Mouse (Mus musculus) lung, embryonic 15.5 days (tissue): ENCODE data around the gene Espn. TPM values are rescaled to one million over a fixed set of nuclear protein-coding genes. Genes with fewer than 3 reads are reported as not detected.
A peak's percentile ranks its signal among the peaks of the same experiment; 100 is the strongest.

ENCODE experiments used
- ATAC-seq: fragments of 200-750 bp; cut with Nextera tagmentation; 2 replicates; pipeline ENCODE4 v1.8.0; 2017; ENCODE audit warnings: moderate number of reproducible peaks, borderline replicate concordance; ENCODE audit not compliant: low FRiP score, low TSS enrichment; ENCODE audit errors: extremely low read depth
- H3K27ac ChIP-seq: fragments of 300-500 bp; sonication (generic); 2 replicates; pipeline ENCODE4 v1.5.1; 2015; ENCODE audit warnings: moderate library complexity, mild to moderate bottlenecking, inconsistent platforms
- H3K27me3 ChIP-seq: fragments of 300-500 bp; sonication (generic); 2 replicates; pipeline ENCODE4 v1.6.1; 2015; ENCODE audit warnings: inconsistent platforms
- H3K36me3 ChIP-seq: fragments of 300-500 bp; sonication (generic); 2 replicates; pipeline ENCODE4 v1.6.1; 2015; ENCODE audit warnings: inconsistent platforms
- H3K4me1 ChIP-seq: fragments of 300-500 bp; sonication (generic); 2 replicates; pipeline ENCODE4 v1.6.1; 2015; ENCODE audit warnings: inconsistent platforms
- H3K4me2 ChIP-seq: fragments of 300-500 bp; sonication (generic); 2 replicates; pipeline ENCODE4 v1.6.1; 2015; ENCODE audit warnings: inconsistent platforms, mild to moderate bottlenecking, moderate library complexity
- H3K4me3 ChIP-seq: fragments of 300-500 bp; sonication (generic); 2 replicates; pipeline ENCODE4 v1.5.1; 2015; ENCODE audit warnings: mild to moderate bottlenecking, inconsistent platforms
- H3K9ac ChIP-seq: fragments of 300-500 bp; sonication (generic); 2 replicates; pipeline ENCODE4 v1.6.1; 2015; ENCODE audit warnings: inconsistent platforms
- H3K9me3 ChIP-seq: fragments of 300-500 bp; sonication (generic); 2 replicates; pipeline ENCODE4 v1.6.1; 2016; ENCODE audit warnings: inconsistent platforms
- WGBS: fragments of 180-500 bp; shearing (Covaris S2); methylation state at CpG from one replicate; pipeline ENCODE4 v1.1.7; 2015; 5-methylcytosine and 5-hydroxymethylcytosine counted together
- polyA plus RNA-seq: library from polyadenylated mRNA; unstranded; fragments of >200 nt; fragmentation: Nextera tagmentation; extraction: Ambion mirVana; gene quantifications from 2 replicates; pipeline ENCODE4 v1.2.1, GENCODE M21; 2015

Gene Espn
- polyA plus RNA-seq, 1 experiment from 2014 or later, result 11.4 TPM

DNA sequence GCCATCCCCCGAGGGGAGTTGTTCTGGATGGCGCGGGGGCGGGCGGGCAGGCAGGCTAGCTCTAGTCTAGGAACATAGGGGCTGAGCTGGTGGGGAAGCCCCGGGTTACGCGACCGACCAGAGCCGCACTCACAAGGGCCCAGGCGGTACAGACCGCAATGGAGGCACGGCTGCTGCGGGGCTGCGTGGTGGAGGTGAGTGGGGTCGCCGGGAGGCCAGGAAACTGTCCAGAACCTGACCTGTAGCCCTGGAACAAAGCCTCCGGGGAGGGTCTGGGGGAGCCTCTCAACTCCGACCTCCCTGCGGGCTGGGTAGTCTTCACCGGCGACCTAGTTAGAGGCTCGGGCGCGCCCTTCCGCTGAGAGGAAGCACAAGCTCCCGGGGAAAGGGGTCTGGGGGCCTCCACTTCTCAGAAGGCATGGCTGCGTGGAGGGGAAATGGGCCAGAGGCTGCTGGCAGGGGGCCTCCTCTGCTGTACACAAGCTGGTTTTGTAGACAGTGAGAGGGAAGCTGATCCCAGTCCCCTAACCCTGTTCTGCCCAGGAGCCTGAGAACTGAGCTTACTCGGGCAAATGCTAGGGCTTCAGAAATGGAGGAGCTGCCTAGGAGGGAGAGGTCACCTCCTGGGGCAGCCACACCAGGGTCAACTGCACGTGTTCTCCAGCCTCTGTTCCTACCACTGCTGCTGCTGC, 36.1 kb downstream of the Espn start, which contains the start of gene Tnfrsf25:
Tnfrsf25 (plus strand) TSS at position 14 of the 692 bp plus-strand sequence.
- peak within 1 kb of the TSS; percentile 45 for H3K4me2 ChIP-seq
- peak within 1 kb of the TSS; percentile 17 for H3K9ac ChIP-seq
- H3K27ac ChIP-seq, result no peak within 1 kb of the TSS
- peaks cover 68% of the 10 kb centered on the region for H3K27me3 ChIP-seq
- peak; percentile 13; the same call in 1 of the 2 replicates for ATAC-seq
- H3K9me3 ChIP-seq, result no peaks in the 10 kb centered on the region
- peaks cover 38% of the 10 kb centered on the region for H3K36me3 ChIP-seq
- WGBS, result 4% methylated on average over 30 of the region's 30 CpGs
- 0 out of 2 replicates have a peak within 1 kb of the TSS, but pooled peaks have one; percentile 1 for H3K4me3 ChIP-seq
- peaks cover 35% of the 10 kb centered on the region for H3K4me1 ChIP-seq

DNA sequence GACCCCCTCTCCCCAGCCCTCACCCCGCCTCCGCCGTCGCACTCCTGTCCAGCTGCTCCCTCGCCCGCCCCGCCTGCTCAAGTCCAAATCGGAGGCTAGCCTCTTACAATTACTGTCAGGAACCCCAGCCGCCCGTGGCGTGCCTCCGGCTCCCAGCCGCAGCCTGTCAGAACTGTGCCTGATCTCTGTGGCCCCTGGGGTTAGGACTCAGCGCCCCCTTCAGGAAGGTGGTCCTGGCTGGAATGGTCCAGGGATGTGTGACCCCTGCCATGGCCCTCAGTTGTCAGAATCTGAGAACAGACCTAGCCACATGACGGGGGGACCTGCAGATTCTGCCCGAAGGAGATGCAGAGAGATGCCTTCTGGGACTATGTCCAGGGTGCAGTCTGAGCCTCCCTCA, 38.1 kb downstream of the Espn start:
- H3K9me3 ChIP-seq, result no peaks in the 10 kb centered on the region
- peaks cover 17% of the 10 kb centered on the region for H3K4me1 ChIP-seq
- ATAC-seq, result no peak
- 72% methylated on average over 16 of the region's 16 CpGs for WGBS
- no peak overlapping the region for H3K4me3 ChIP-seq
- no peak overlapping the region for H3K4me2 ChIP-seq
- H3K27ac ChIP-seq, result no peak overlapping the region
- H3K9ac ChIP-seq, result no peak overlapping the region
- peaks cover 48% of the 10 kb centered on the region for H3K27me3 ChIP-seq
- peaks cover 54% of the 10 kb centered on the region for H3K36me3 ChIP-seq

DNA sequence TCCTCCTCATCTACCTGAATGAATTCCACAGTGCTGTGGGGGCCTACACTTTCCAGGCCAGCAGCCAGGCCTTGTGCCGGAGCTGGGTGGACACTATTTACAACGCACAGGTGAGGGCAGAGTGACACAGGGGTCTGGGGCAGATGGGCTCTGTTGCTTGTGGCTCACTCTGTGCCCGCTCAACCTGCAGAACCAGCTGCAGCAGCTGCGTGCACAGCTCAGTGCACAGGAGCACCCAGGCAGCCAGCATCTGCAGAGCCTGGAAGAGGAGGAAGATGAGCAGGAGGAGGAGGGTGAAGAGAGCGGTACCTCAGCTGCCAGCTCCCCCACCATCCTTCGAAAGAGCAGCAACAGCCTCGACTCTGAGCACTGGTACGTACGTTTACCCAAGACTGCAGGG, 39.8 kb downstream of the Espn start:
- peaks cover 63% of the 10 kb centered on the region for H3K36me3 ChIP-seq
- ATAC-seq, result no peak
- H3K27ac ChIP-seq, result no peak overlapping the region
- H3K9me3 ChIP-seq, result no peaks in the 10 kb centered on the region
- H3K4me2 ChIP-seq, result no peak overlapping the region
- 78% methylated on average over 9 of the region's 9 CpGs for WGBS
- H3K27me3 ChIP-seq, result peaks cover 31% of the 10 kb centered on the region
- no peak overlapping the region for H3K9ac ChIP-seq
- no peak overlapping the region for H3K4me3 ChIP-seq
- H3K4me1 ChIP-seq, result peaks cover 34% of the 10 kb centered on the region

DNA sequence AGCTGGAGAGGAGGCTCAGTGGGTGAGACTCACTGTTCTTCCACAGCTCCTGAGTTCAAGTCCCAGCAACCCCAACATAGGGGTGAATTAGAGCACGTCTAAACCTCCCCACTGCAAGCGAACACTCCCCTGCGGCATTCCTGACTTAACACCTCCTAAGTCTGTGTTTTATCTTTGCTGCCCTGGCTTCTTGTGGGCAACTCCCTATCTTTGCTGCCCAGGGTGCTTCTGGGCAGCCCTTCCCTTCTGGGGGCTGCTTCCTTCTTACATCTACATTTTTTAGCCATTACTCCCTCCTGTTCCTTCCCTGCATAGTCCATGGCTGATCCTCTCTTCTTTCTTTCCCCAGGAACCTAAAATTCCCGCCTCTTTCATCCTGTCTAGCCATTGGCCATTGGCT, 41.5 kb downstream of the Espn start:
- no peak overlapping the region for H3K4me3 ChIP-seq
- no peak overlapping the region for H3K4me2 ChIP-seq
- ATAC-seq, result no peak
- H3K9me3 ChIP-seq, result no peaks in the 10 kb centered on the region
- H3K4me1 ChIP-seq, result peaks cover 35% of the 10 kb centered on the region
- no peak overlapping the region for H3K9ac ChIP-seq
- peaks cover 17% of the 10 kb centered on the region for H3K27me3 ChIP-seq
- WGBS, result 79% methylated on average over 4 of the region's 4 CpGs
- peaks cover 69% of the 10 kb centered on the region for H3K36me3 ChIP-seq
- H3K27ac ChIP-seq, result no peak overlapping the region

DNA sequence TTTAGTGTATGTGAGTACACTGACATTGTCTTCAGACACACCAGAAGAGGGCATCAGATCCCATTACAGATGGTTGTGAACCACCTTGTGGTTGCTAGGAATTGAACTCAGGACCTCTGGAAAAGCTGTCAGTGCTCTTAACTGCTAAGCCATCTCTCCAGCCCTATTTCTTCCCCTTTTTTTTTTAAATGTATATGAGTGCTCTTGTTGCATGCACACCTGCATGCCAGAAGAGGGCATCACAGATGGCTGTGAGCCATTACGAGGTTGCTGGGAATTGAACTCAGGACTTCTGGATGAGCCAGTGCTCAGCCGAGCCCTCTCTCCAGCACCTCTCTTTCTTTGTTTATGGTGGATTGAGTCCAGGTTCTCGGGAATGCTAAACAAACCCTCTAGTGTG, 42.7 kb downstream of the Espn start:
- Histone ChIP-seq H3K27ac (no peak overlapping the region), H3K9me3 (no peaks in the 10 kb centered on the region), H3K36me3 (peaks cover 67% of the 10 kb centered on the region), H3K4me2 (no peak overlapping the region), H3K4me1 (peaks cover 24% of the 10 kb centered on the region), H3K4me3 (no peak overlapping the region), H3K9ac (no peak overlapping the region), H3K27me3 (peaks cover 5% of the 10 kb centered on the region)
- WGBS, result 49% methylated on average over 3 of the region's 3 CpGs
- no peak for ATAC-seq

DNA sequence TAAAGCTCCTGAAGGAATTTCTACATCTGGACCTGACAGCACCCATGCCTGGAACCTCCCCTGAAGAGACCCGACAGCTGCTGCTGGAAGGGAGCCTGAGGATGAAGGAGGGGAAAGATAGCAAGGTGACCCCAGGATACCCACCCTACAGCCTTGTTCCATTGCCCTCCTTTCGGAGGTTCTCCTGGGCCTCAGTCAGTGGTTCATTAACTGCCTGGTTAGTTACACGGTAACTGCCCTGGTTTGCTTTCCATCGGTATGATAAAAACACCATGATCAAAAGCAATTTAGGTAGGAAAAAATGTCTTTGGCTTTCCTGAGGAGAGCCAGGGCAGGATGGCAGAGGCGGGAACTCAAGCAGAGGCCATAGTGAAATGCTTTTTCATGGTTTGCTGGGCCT, 43.5 kb downstream of the Espn start:
- 90% methylated on average over 5 of the region's 5 CpGs for WGBS
- no peak for ATAC-seq
- peak overlapping the region; percentile 35; the same call in 1 of the 2 replicates for H3K4me3 ChIP-seq

DNA sequence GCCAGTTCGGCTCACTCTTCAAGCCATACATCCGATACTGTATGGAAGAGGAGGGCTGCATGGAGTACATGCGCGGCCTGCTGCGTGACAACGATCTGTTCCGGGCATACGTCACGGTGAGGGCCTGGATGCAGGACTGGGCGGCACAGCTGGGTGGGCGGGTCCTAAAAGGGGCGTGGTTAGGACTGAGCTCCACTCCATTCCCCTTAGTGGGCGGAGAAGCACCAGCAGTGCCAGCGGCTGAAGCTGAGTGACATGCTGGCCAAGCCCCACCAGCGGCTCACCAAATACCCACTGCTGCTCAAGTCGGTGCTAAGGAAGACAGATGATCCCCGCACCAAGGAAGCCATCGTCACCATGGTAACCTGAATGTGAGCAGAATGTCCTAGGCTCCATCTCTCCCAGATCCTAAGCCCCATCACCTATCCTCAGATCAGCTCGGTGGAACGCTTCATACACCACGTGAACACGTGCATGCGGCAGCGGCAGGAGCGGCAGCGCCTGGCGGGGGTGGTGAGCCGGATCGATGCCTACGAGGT, 44.1 kb downstream of the Espn start:
- H3K9ac ChIP-seq, result peak overlapping the region; percentile 22; the same call in 1 of the 2 replicates
- peaks cover 24% of the 10 kb centered on the region for H3K4me1 ChIP-seq
- peak overlapping the region; percentile 96 for H3K27ac ChIP-seq
- no peaks in the 10 kb centered on the region for H3K9me3 ChIP-seq
- peak overlapping the region; percentile 35 for H3K4me3 ChIP-seq
- H3K4me2 ChIP-seq, result peak overlapping the region; percentile 68
- H3K27me3 ChIP-seq, result no peaks in the 10 kb centered on the region
- 29% methylated on average over 30 of the region's 30 CpGs for WGBS
- peaks cover 67% of the 10 kb centered on the region for H3K36me3 ChIP-seq
- peak; percentile 89 for ATAC-seq

More for the DNA sequence above, 43.5 kb downstream of the Espn start:
- Histone ChIP-seq H3K4me2 (peak overlapping the region; percentile 68), H3K4me1 (peaks cover 24% of the 10 kb centered on the region), H3K27me3 (no peaks in the 10 kb centered on the region), H3K36me3 (peaks cover 67% of the 10 kb centered on the region), H3K9me3 (no peaks in the 10 kb centered on the region), H3K9ac (no peak overlapping the region), H3K27ac (no peak overlapping the region)

DNA sequence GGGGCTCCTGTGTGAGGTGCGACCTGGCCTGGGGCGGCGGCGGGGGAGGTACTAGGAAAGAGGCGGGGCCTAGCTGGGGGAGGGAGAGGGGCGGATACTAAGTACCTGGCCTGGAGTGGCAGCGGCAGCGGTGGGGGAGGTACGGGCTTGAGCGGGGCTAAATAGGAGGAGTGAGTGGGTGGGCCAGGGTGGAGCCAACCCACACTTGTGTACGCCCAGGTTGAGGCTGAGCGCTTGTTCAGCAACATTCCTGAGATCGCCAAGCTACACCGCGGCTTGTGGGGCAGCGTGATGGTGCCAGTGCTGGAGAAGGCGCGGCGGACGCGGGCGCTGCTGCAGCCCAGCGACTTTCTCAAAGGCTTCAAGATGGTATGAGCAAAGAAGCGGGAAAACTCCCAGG, 44.7 kb downstream of the Espn start:
- peak overlapping the region; percentile 22; the same call in 1 of the 2 replicates for H3K9ac ChIP-seq
- H3K27ac ChIP-seq, result peak overlapping the region; percentile 96
- WGBS, result 24% methylated on average over 24 of the region's 24 CpGs
- H3K9me3 ChIP-seq, result no peaks in the 10 kb centered on the region
- no peaks in the 10 kb centered on the region for H3K27me3 ChIP-seq
- ATAC-seq, result peak; percentile 84
- peaks cover 66% of the 10 kb centered on the region for H3K36me3 ChIP-seq
- peak overlapping the region; percentile 35 for H3K4me3 ChIP-seq
- H3K4me1 ChIP-seq, result peaks cover 27% of the 10 kb centered on the region
- peak overlapping the region; percentile 68 for H3K4me2 ChIP-seq

DNA sequence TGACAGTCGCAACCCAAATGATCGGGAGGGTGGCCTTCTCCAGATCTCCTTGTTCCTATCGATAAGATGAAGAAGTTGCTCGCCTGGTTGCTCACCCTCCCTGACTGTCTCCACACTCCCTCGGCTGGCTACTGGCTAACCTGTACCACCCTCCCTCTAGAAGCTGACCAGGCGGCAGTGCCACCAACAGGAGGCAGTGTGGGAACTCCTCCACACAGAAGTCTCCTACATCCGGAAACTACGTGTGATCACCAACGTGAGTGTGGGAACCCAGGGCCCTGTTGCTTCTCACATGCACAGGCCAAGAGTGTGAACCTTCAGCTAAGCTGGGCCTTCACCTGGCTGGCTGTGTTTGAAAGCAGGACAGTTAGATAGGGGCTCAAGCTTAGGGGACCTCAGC, 45.4 kb downstream of the Espn start:
- Histone ChIP-seq H3K9ac (no peak overlapping the region), H3K4me1 (peaks cover 30% of the 10 kb centered on the region), H3K9me3 (no peaks in the 10 kb centered on the region), H3K27ac (peak overlapping the region; percentile 96), H3K36me3 (peaks cover 65% of the 10 kb centered on the region), H3K4me2 (peak overlapping the region; percentile 68; the same call in 1 of the 2 replicates), H3K4me3 (no peak overlapping the region), H3K27me3 (no peaks in the 10 kb centered on the region)
- 58% methylated on average over 9 of the region's 9 CpGs for WGBS
- no peak for ATAC-seq

DNA sequence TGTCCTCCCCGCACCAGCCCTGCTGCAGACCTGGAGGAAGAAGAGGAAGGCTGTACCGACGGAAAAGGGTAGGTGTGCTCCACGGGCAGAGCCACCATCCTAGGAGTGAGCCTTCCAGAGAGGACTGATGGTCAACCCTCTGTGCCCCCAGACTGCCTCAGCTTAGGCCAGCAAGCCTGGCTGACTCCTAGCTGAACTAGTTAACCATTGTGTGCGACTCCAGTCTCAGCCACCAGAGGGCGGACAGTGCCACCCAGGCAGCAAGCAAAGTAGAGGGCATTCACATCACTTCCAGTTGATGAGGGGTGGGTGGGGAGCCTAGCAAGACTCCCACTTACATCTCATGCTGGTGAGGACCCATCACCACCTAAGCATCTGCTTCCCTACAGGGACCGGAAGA, 49.1 kb downstream of the Espn start:
- H3K27me3 ChIP-seq, result no peaks in the 10 kb centered on the region
- no peak overlapping the region for H3K27ac ChIP-seq
- no peak overlapping the region for H3K4me3 ChIP-seq
- H3K4me2 ChIP-seq, result no peak overlapping the region
- peaks cover 36% of the 10 kb centered on the region for H3K36me3 ChIP-seq
- no peak for ATAC-seq
- no peaks in the 10 kb centered on the region for H3K9me3 ChIP-seq
- H3K9ac ChIP-seq, result no peak overlapping the region
- 43% methylated on average over 7 of the region's 7 CpGs for WGBS
- H3K4me1 ChIP-seq, result peaks cover 38% of the 10 kb centered on the region

DNA sequence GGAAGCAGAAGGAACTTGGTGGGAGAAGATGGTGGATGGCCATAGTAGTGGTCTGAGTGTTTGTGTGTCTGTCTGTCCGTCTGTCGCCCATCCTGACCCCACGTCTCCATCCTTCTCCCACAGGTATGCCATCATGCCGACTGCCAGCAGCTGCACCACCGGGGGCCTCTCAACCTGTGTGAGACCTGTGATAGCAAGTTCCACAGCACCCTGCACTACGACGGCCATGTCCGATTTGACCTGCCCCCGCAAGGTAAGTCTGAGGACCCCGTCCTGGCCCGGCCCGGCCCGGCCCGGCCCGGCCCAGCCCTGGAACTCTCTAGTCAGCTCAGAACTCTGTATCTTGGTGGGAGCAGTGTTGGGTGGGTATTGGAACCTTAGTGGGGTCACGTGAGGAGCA, 50.2 kb downstream of the Espn start:
- H3K36me3 ChIP-seq, result peaks cover 36% of the 10 kb centered on the region
- no peak overlapping the region for H3K4me2 ChIP-seq
- H3K4me1 ChIP-seq, result peaks cover 37% of the 10 kb centered on the region
- no peaks in the 10 kb centered on the region for H3K9me3 ChIP-seq
- H3K4me3 ChIP-seq, result no peak overlapping the region
- no peaks in the 10 kb centered on the region for H3K27me3 ChIP-seq
- no peak for ATAC-seq
- no peak overlapping the region for H3K9ac ChIP-seq
- 91% methylated on average over 16 of the region's 16 CpGs for WGBS
- H3K27ac ChIP-seq, result 0 out of 2 replicates have a peak overlapping the region, but pooled peaks have one; percentile 27

DNA sequence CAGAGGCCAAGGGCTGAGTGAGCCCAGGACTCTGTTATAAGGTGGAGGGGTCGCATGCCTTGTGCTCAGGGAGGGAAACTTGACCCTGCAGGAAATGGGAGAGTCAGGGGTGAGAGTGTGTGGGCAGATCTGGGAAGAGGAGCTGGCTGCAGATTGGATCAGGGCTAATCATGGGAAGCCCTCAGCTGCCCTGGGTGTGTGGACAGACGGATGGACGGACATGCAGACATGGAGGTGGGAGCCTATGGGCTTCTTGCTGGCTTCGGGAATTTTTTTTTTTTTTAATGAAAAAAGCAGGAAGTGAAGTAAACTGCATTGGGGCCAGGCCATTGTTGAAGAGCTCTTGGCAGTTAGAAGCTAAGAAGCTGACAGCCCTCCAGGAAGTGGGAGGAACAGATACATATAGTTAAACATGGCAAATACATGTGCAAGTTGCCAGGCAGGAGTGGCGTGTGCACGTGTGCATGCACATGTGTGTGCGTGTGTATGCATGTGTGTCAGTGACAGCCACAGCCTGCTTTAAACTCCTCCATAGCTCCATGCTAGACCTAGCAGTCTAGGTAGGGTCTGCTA, 51.0 kb downstream of the Espn start:
- Histone ChIP-seq H3K27me3 (no peaks in the 10 kb centered on the region), H3K27ac (peak overlapping the region; percentile 46), H3K9me3 (no peaks in the 10 kb centered on the region), H3K36me3 (peaks cover 34% of the 10 kb centered on the region), H3K4me3 (no peak overlapping the region), H3K4me2 (peak overlapping the region; percentile 9), H3K4me1 (peaks cover 40% of the 10 kb centered on the region), H3K9ac (no peak overlapping the region)
- 49% methylated on average over 7 of the region's 7 CpGs for WGBS
- ATAC-seq, result no peak
